Mouse (Mus musculus) adrenal gland, adult 2 months (tissue): ENCODE measurements around the gene Arf3. TPM values are rescaled to one million over a fixed set of nuclear protein-coding genes. Genes with fewer than 3 reads are reported as not detected.
"Not testable (repeated sequence)": the region's sequence is repeated elsewhere in the genome, so short reads cannot be mapped to it uniquely, and the experiment has no call there.

Experiments used
- DNase-seq: peaks from one replicate; pipeline ENCODE4 v3.0.0; 2021
- long read RNA-seq: library from polyadenylated mRNA; stranded (forward); transcript quantifications from one replicate; pipeline ENCODE4 v2.0.0, GENCODE M21; 2021
- polyA plus RNA-seq: library from polyadenylated mRNA; depleted of rRNA; stranded (reverse); fragments of >200 nt; gene quantifications from 2 replicates; pipeline ENCODE4 v1.2.3, GENCODE M21; 2012; rRNA removed
- total RNA-seq, 2 experiments: library from RNA; stranded (reverse); gene quantifications; 2 replicates each; pipeline ENCODE4 v1.2.3; 2021

Arf3 gene
- 100 to 1,000 TPM; 130 to 136 TPM for total RNA-seq
- polyA plus RNA-seq = 82.4 and 106 TPM in 2 replicates
- long read RNA-seq, full-length matches to known transcripts = 87 of 102 reads
- long read RNA-seq, partial matches to known transcripts = 0 of 102 reads
- long read RNA-seq, other reads (novel, unspliced or antisense) = 15 of 102 reads

- peak; percentile 98 for DNase-seq
These were observed at the start of gene Arf3 for GRCm38 (mm10) chr15:98762670-98763529. Arf3 (minus strand) TSS chr15:98763214.

- not testable (repeated sequence) for DNase-seq
These were observed 47.2 kb upstream of the Arf3 start for GRCm38 (mm10) chr15:98810212-98810611.

GRCm38 (mm10) chr15:98809390-98809789 lies 46.4 kb upstream of the Arf3 start, which contains the start of gene Ddn:
Ddn (minus strand) TSS chr15:98809490.
- DNase-seq = no peak

- DNase-seq = no peak
These were observed 45.7 kb upstream of the Arf3 start for GRCm38 (mm10) chr15:98808651-98809134.

- peak; percentile 68 for DNase-seq
These were observed 45.1 kb upstream of the Arf3 start for GRCm38 (mm10) chr15:98807895-98808650.

GRCm38 (mm10) chr15:98806809-98807770 lies 44.1 kb upstream of the Arf3 start:
- DNase-seq = no peak

GRCm38 (mm10) chr15:98806071-98806808 lies 43.2 kb upstream of the Arf3 start:
- no peak for DNase-seq

- DNase-seq = peak; percentile 81
These were observed 42.5 kb upstream of the Arf3 start for GRCm38 (mm10) chr15:98805324-98806040.

- DNase-seq = peak; percentile 90
These were observed 41.0 kb upstream of the Arf3 start for GRCm38 (mm10) chr15:98804054-98804453.

- DNase-seq = no peak
These were observed 39.9 kb upstream of the Arf3 start for GRCm38 (mm10) chr15:98802926-98803325.

GRCm38 (mm10) chr15:98799396-98799795 lies 36.4 kb upstream of the Arf3 start:
- peak; percentile 77 for DNase-seq

GRCm38 (mm10) chr15:98798903-98799302 lies 35.9 kb upstream of the Arf3 start:
- DNase-seq = no peak

GRCm38 (mm10) chr15:98797835-98798492 lies 35.0 kb upstream of the Arf3 start:
- no peak for DNase-seq

- no peak for DNase-seq
These were observed 34.0 kb upstream of the Arf3 start for GRCm38 (mm10) chr15:98796803-98797595.

- DNase-seq = no peak
These were observed 30.2 kb upstream of the Arf3 start for GRCm38 (mm10) chr15:98793141-98793698.

- DNase-seq = no peak
These were observed 29.4 kb upstream of the Arf3 start for GRCm38 (mm10) chr15:98792233-98793020.

- DNase-seq = no peak
These were observed 28.8 kb upstream of the Arf3 start for GRCm38 (mm10) chr15:98791771-98792170.
